Mouse (Mus musculus) kidney, postnatal 0 days (tissue): ENCODE results near the gene Phgr1. TPM values are rescaled to one million over a fixed set of nuclear protein-coding genes. Genes with fewer than 3 reads are reported as not detected.

Experiments
- ATAC-seq: fragments of 200-750 bp; cut with Nextera tagmentation; replicated peaks from 2 replicates; pipeline ENCODE4 v1.8.0; 2017; ENCODE audit warnings: low read depth, moderate number of reproducible peaks, moderate TSS enrichment, moderate library complexity; ENCODE audit not compliant: low FRiP score
- DNase-seq: peaks from one replicate; pipeline ENCODE4 v3.0.0-alpha.2; 2016; ENCODE audit warnings: low spot score
- H3K27ac ChIP-seq: fragments of 300-500 bp; sonication (generic); 2 replicates; pipeline ENCODE4 v1.5.1; 2014; ENCODE audit warnings: mild to moderate bottlenecking
- H3K27me3 ChIP-seq: fragments of 300-500 bp; sonication (generic); 2 replicates; pipeline ENCODE4 v1.6.1; 2014; ENCODE audit warnings: low read length, mixed read lengths; ENCODE audit not compliant: insufficient read depth
- H3K36me3 ChIP-seq: fragments of 300-500 bp; sonication (generic); 2 replicates; pipeline ENCODE4 v1.6.1; 2014; ENCODE audit warnings: low read length, mixed read lengths; ENCODE audit not compliant: insufficient read depth
- H3K4me1 ChIP-seq: fragments of 300-500 bp; sonication (generic); replicated peaks from 2 replicates; pipeline ENCODE4 v1.6.1; 2014; ENCODE audit warnings: antibody characterized with exemption, low read length, mixed read lengths; ENCODE audit not compliant: insufficient read depth
- H3K4me2 ChIP-seq: fragments of 300-500 bp; sonication (generic); 2 replicates; pipeline ENCODE4 v1.6.1; 2014; ENCODE audit warnings: mild to moderate bottlenecking, low read length, moderate library complexity, mixed read lengths
- H3K4me3 ChIP-seq: fragments of 300-500 bp; sonication (generic); replicated peaks from 2 replicates; pipeline ENCODE4 v1.5.1; 2014; ENCODE audit warnings: low read depth, low read length
- H3K9ac ChIP-seq: fragments of 300-500 bp; sonication (generic); 2 replicates; pipeline ENCODE4 v1.6.1; 2014; ENCODE audit warnings: low read depth, low read length
- H3K9me3 ChIP-seq: fragments of 300-500 bp; sonication (generic); replicated peaks from 2 replicates; pipeline ENCODE4 v1.6.1; 2016; ENCODE audit warnings: low read length, inconsistent platforms, mixed read lengths
- CTCF ChIP-seq: IDR thresholded peaks from 2 replicates; pipeline ENCODE4 v1.5.1; 2016; ENCODE audit warnings: antibody characterized with exemption, low read depth, mild to moderate bottlenecking, moderate library complexity
- WGBS: fragments of 180-500 bp; shearing (Covaris S2); extraction: QIAGEN DNeasy Blood & Tissue Kit; methylation state at CpG from one replicate; pipeline ENCODE4 v1.1.7; 2014; 5-methylcytosine and 5-hydroxymethylcytosine counted together
- polyA plus RNA-seq: library from polyadenylated mRNA; unstranded; fragments of >200 nt; fragmentation: Nextera tagmentation; extraction: Ambion mirVana; gene quantifications from 2 replicates; pipeline ENCODE4 v1.2.1, GENCODE M21; 2015

Gene Phgr1
- polyA plus RNA-seq, 1 experiment from 2014 or later: not detected

- no peak overlapping the region for H3K27ac ChIP-seq
- H3K36me3 ChIP-seq: no peaks in the 10 kb centered on the region
- no peak for TF ChIP-seq CTCF
- no peak for DNase-seq
- no peak overlapping the region for H3K9ac ChIP-seq
- 0 out of 2 replicates have a peak, but pooled peaks cover 3% of the 10 kb centered on the region for H3K27me3 ChIP-seq
- 84% methylated on average over 6 of the region's 6 CpGs for WGBS
- H3K4me1 ChIP-seq: no peaks in the 10 kb centered on the region
- ATAC-seq: no peak
- no peaks in the 10 kb centered on the region for H3K9me3 ChIP-seq
- H3K4me2 ChIP-seq: no peak overlapping the region
- no peak overlapping the region for H3K4me3 ChIP-seq
Observed at GRCm38 (mm10) chr2:118755407-118755806, 17.2 kb upstream of the Phgr1 start.

- H3K9ac ChIP-seq: no peak overlapping the region
- H3K9me3 ChIP-seq: no peaks in the 10 kb centered on the region
- H3K4me3 ChIP-seq: no peak overlapping the region
- H3K4me1 ChIP-seq: 0 out of 2 replicates have a peak, but pooled peaks cover under 1% of the 10 kb centered on the region
- DNase-seq (no peak), ATAC-seq (no peak)
- TF ChIP-seq CTCF: no peak
- no peak overlapping the region for H3K27ac ChIP-seq
- WGBS: 77% methylated on average over 4 of the region's 4 CpGs
- H3K36me3 ChIP-seq: no peaks in the 10 kb centered on the region
- no peak overlapping the region for H3K4me2 ChIP-seq
- 0 out of 2 replicates have a peak, but pooled peaks cover 3% of the 10 kb centered on the region for H3K27me3 ChIP-seq
Observed at GRCm38 (mm10) chr2:118756103-118756502, 16.5 kb upstream of the Phgr1 start.

GRCm38 (mm10) chr2:118759828-118760227 lies 12.7 kb upstream of the Phgr1 start:
- 11% methylated on average over 8 of the region's 8 CpGs for WGBS

GRCm38 (mm10) chr2:118760311-118761025 lies 12.1 kb upstream of the Phgr1 start:
- 88% methylated on average over 11 of the region's 11 CpGs for WGBS
- DNase-seq (no peak), ATAC-seq (no peak)
- Histone ChIP-seq H3K4me3 (no peak overlapping the region), H3K4me1 (peaks cover 23% of the 10 kb centered on the region), H3K27me3 (0 out of 2 replicates have a peak, but pooled peaks cover 3% of the 10 kb centered on the region), H3K4me2 (no peak overlapping the region), H3K9me3 (no peaks in the 10 kb centered on the region), H3K36me3 (no peaks in the 10 kb centered on the region), H3K27ac (no peak overlapping the region), H3K9ac (no peak overlapping the region)
- no peak for TF ChIP-seq CTCF

More at GRCm38 (mm10) chr2:118759828-118760227, 12.7 kb upstream of the Phgr1 start:
- no peaks in the 10 kb centered on the region for H3K9me3 ChIP-seq
- H3K4me1 ChIP-seq: peaks cover 23% of the 10 kb centered on the region
- H3K27me3 ChIP-seq: 0 out of 2 replicates have a peak, but pooled peaks cover 3% of the 10 kb centered on the region
- H3K9ac ChIP-seq: no peak overlapping the region
- peak; percentile 83 for DNase-seq
- no peak; the same call in 1 of the 2 replicates for ATAC-seq
- no peak overlapping the region for H3K4me3 ChIP-seq
- no peak overlapping the region for H3K27ac ChIP-seq
- no peaks in the 10 kb centered on the region for H3K36me3 ChIP-seq
- H3K4me2 ChIP-seq: no peak overlapping the region
- peak; percentile 86 for TF ChIP-seq CTCF

- peak overlapping the region; percentile 53 for H3K4me2 ChIP-seq
- peak overlapping the region; percentile 50; the same call in 1 of the 2 replicates for H3K9ac ChIP-seq
- no peaks in the 10 kb centered on the region for H3K9me3 ChIP-seq
- ATAC-seq (no peak), DNase-seq (no peak)
- 87% methylated on average over 12 of the region's 12 CpGs for WGBS
- peak; percentile 36 for TF ChIP-seq CTCF
- H3K27me3 ChIP-seq: 0 out of 2 replicates have a peak, but pooled peaks cover 3% of the 10 kb centered on the region
- no peaks in the 10 kb centered on the region for H3K36me3 ChIP-seq
- H3K4me3 ChIP-seq: no peak overlapping the region
- H3K27ac ChIP-seq: peak overlapping the region; percentile 92
- peaks cover 23% of the 10 kb centered on the region for H3K4me1 ChIP-seq
Observed at GRCm38 (mm10) chr2:118761358-118761757, 11.2 kb upstream of the Phgr1 start.

GRCm38 (mm10) chr2:118761906-118762783 lies 10.4 kb upstream of the Phgr1 start, which contains the start of gene Ccdc9b:
Ccdc9b (minus strand) TSS chr2:118762661.
- Histone ChIP-seq H3K4me2 (peak within 1 kb of the TSS; percentile 53), H3K27ac (peak within 1 kb of the TSS; percentile 92), H3K4me1 (peaks cover 23% of the 10 kb centered on the region), H3K4me3 (peak within 1 kb of the TSS; percentile 22; the same call in 1 of the 2 replicates), H3K9ac (peak within 1 kb of the TSS; percentile 50), H3K27me3 (0 out of 2 replicates have a peak, but pooled peaks cover 3% of the 10 kb centered on the region), H3K9me3 (no peaks in the 10 kb centered on the region), H3K36me3 (no peaks in the 10 kb centered on the region)
- TF ChIP-seq CTCF: no peak
- ATAC-seq (peak; percentile 80), DNase-seq (peak; percentile 88)
- WGBS: 6% methylated on average over 29 of the region's 29 CpGs
